Comparison of ENCODE assay signal across 10 mouse cellular contexts in the genomic region with DNA sequence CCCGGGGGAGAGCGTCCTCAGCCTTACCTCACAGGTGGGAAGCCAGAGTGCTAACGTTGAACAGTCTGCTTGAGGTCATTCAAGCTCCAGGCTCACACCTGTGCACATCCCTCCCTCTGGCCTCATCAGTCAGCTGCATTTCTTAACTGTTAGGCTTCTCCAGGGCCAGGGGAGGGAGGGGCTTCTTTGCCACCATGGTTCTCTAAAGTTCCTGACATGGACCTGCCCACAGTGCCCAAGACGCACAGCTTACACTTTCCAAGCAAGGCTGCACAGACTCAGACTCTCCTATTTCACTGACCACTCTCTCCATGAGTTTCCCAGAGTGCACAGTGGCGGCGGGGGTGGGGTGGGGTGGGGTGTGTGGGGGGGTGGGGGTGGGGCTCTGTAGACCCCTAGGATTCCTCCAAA. TPM values are rescaled to one million over a fixed set of nuclear protein-coding genes. Genes with fewer than 3 reads are reported as not detected.
DNase-seq lines count a peak whose midpoint lies in the region; ATAC-seq and TF ChIP-seq lines count a peak whose summit lies in the region.
"Had no signal": no experiment of that assay in that cellular context is flagged by ENCODE, and none has a peak within 500 bp of the region (broad histone marks: within the 10 kb centered on the region; RNA-seq: fewer than 3 reads in every experiment).

No protein-coding gene starts in this region.

- no peaks in the 10 kb centered on the region for H3K27me3 ChIP-seq in kidney, embryonic 14.5 days (ENCODE audit: control insufficient read depth, insufficient read depth, low read length)
- no peaks in the 10 kb centered on the region for H3K27me3 ChIP-seq in embryonic facial prominence, embryonic 12.5 days
- H3K27me3 ChIP-seq in forebrain, postnatal 0 days (ENCODE audit: insufficient read depth, low read length): no peaks in the 10 kb centered on the region
- no peaks in the 10 kb centered on the region for H3K27me3 ChIP-seq in midbrain, embryonic 11.5 days (ENCODE audit: control insufficient read depth, insufficient read depth, low read length)

- peak overlapping the region; percentile 27; the same call in 1 of the 2 replicates for H3K4me3 ChIP-seq in kidney, embryonic 14.5 days (ENCODE audit: low read length)
- H3K4me3 ChIP-seq in embryonic facial prominence, embryonic 12.5 days: peak overlapping the region; percentile 35
- H3K4me3 ChIP-seq in forebrain, postnatal 0 days (ENCODE audit: low read depth, low read length): no peak overlapping the region
- no peak overlapping the region for H3K4me3 ChIP-seq in midbrain, embryonic 11.5 days (ENCODE audit: low read depth, low read length)

- peak overlapping the region; percentile 51 for H3K4me2 ChIP-seq in kidney, embryonic 14.5 days (replicated peaks; ENCODE audit: low read depth, low read length)
- H3K4me2 ChIP-seq in embryonic facial prominence, embryonic 12.5 days (replicated peaks): peak overlapping the region; percentile 59
- peak overlapping the region; percentile 50 for H3K4me2 ChIP-seq in forebrain, postnatal 0 days (ENCODE audit: low read depth)
- peak overlapping the region; percentile 50 for H3K4me2 ChIP-seq in midbrain, embryonic 11.5 days

- DNase-seq in kidney, adult 9 months: no peak
- DNase-seq in forebrain, postnatal 0 days: no peak
- peak; percentile 86 for DNase-seq in midbrain, embryonic 11.5 days (ENCODE audit: low spot score, missing footprints)
- DNase-seq in layer of hippocampus, adult 9-10 months (ENCODE audit: low spot score): no peak
- DNase-seq in cerebellum, adult 11 months: no peak
- no peak for DNase-seq in kidney, postnatal 36 days

- H3K9me3 ChIP-seq in kidney, embryonic 14.5 days (ENCODE audit: control insufficient read depth, low read length): no peaks in the 10 kb centered on the region
- H3K9me3 ChIP-seq in embryonic facial prominence, embryonic 12.5 days: no peaks in the 10 kb centered on the region
- no peaks in the 10 kb centered on the region for H3K9me3 ChIP-seq in forebrain, postnatal 0 days (ENCODE audit: low read length)
- H3K9me3 ChIP-seq in midbrain, embryonic 11.5 days (ENCODE audit: control insufficient read depth, low read length): no peaks in the 10 kb centered on the region

- ATAC-seq in kidney, embryonic 14.5 days (ENCODE audit: low FRiP score, low TSS enrichment): peak; percentile 37
- peak; percentile 48; the same call in 1 of the 2 replicates for ATAC-seq in embryonic facial prominence, embryonic 12.5 days (ENCODE audit: insufficient number of reproducible peaks, insufficient read depth, low FRiP score, low TSS enrichment)
- ATAC-seq in forebrain, postnatal 0 days: no peak; the same call in none of the 2 replicates
- peak; percentile 63 for ATAC-seq in midbrain, embryonic 11.5 days (ENCODE audit: low FRiP score)

- peaks cover 6% of the 10 kb centered on the region; the same call in 1 of the 2 replicates for H3K36me3 ChIP-seq in kidney, embryonic 14.5 days (ENCODE audit: control insufficient read depth, insufficient read depth, low read length)
- H3K36me3 ChIP-seq in embryonic facial prominence, embryonic 12.5 days: peaks cover 8% of the 10 kb centered on the region; the same call in 1 of the 2 replicates
- no peaks in the 10 kb centered on the region for H3K36me3 ChIP-seq in forebrain, postnatal 0 days (ENCODE audit: insufficient read depth)
- no peaks in the 10 kb centered on the region for H3K36me3 ChIP-seq in midbrain, embryonic 11.5 days (ENCODE audit: control insufficient read depth, insufficient read depth, low read length)

- H3K27ac ChIP-seq in kidney, embryonic 14.5 days (ENCODE audit: low read depth, low read length): no peak overlapping the region
- H3K27ac ChIP-seq in embryonic facial prominence, embryonic 12.5 days: peak overlapping the region; percentile 92
- H3K27ac ChIP-seq in forebrain, postnatal 0 days (ENCODE audit: low read depth, low read length): peak overlapping the region; percentile 85; the same call in 1 of the 2 replicates
- peak overlapping the region; percentile 87 for H3K27ac ChIP-seq in midbrain, embryonic 11.5 days (ENCODE audit: low read depth, low read length)

- H3K4me1 ChIP-seq in kidney, embryonic 14.5 days (ENCODE audit: control insufficient read depth, insufficient read depth, low read length): peaks cover 19% of the 10 kb centered on the region
- peaks cover 31% of the 10 kb centered on the region for H3K4me1 ChIP-seq in embryonic facial prominence, embryonic 12.5 days
- peaks cover 8% of the 10 kb centered on the region; the same call in 1 of the 2 replicates for H3K4me1 ChIP-seq in forebrain, postnatal 0 days (ENCODE audit: insufficient read depth)
- peaks cover 14% of the 10 kb centered on the region for H3K4me1 ChIP-seq in midbrain, embryonic 11.5 days (ENCODE audit: control insufficient read depth, insufficient read depth, low read length)

- 25% methylated on average over 6 of the region's 6 CpGs for WGBS in kidney, embryonic 14.5 days
- 18% methylated on average over 6 of the region's 6 CpGs for WGBS in embryonic facial prominence, embryonic 12.5 days
- 23% methylated on average over 6 of the region's 6 CpGs for WGBS in forebrain, postnatal 0 days
- WGBS in midbrain, embryonic 11.5 days: 18% methylated on average over 6 of the region's 6 CpGs

- 0 out of 2 replicates have a peak overlapping the region, but pooled peaks have one; percentile 23 for H3K9ac ChIP-seq in kidney, embryonic 14.5 days (ENCODE audit: low read depth, low read length)
- H3K9ac ChIP-seq in embryonic facial prominence, embryonic 12.5 days: peak overlapping the region; percentile 57
- H3K9ac ChIP-seq in forebrain, postnatal 0 days: peak overlapping the region; percentile 61; the same call in 1 of the 2 replicates
- H3K9ac ChIP-seq in midbrain, embryonic 11.5 days (ENCODE audit: low read length): peak overlapping the region; percentile 63

- TF ChIP-seq CTCF in forebrain, postnatal 0 days (IDR thresholded peaks at IDR 0.05; ENCODE audit: low read depth): no peak

RNA-seq across cellular contexts. Expression of a gene that starts 10.1 kb away (rescaled TPM):
- 0.03 and 0.14 TPM in 2 replicates for polyA plus RNA-seq in kidney, embryonic 14.5 days (2014; fragmentation: Nextera tagmentation; extraction: Ambion mirVana)
- polyA plus RNA-seq in embryonic facial prominence, embryonic 12.5 days (2016; fragmentation: Nextera tagmentation; extraction: Ambion mirVana): 0.19 and 0.29 TPM in 2 replicates
- total RNA-seq in forebrain, postnatal 0 days (2014; rRNA removed): 2.1 and 2.3 TPM in 2 replicates
- 0.99 and 1.8 TPM in 2 replicates for polyA plus RNA-seq in forebrain, postnatal 0 days (2015; fragmentation: Nextera tagmentation; extraction: Ambion mirVana)
- polyA plus RNA-seq in midbrain, embryonic 11.5 days (2014; fragmentation: Nextera tagmentation; extraction: Ambion mirVana): 0.05 and 0.07 TPM in 2 replicates
- total RNA-seq: gastrocnemius, adult 18-20 months; liver, adult 2 months had no signal
- polyA plus RNA-seq: liver, adult 2 months had no signal

RNA-seq across cellular contexts. Expression of a gene that starts 10.1 kb away (rescaled TPM):
- 8.3 and 14.6 TPM in 2 replicates for polyA plus RNA-seq in kidney, embryonic 14.5 days (2014; fragmentation: Nextera tagmentation; extraction: Ambion mirVana)
- polyA plus RNA-seq in embryonic facial prominence, embryonic 12.5 days (2016; fragmentation: Nextera tagmentation; extraction: Ambion mirVana): 18.5 and 20.0 TPM in 2 replicates
- 3.8 and 4.9 TPM in 2 replicates for total RNA-seq in forebrain, postnatal 0 days (2014; rRNA removed)
- 2.2 and 2.4 TPM in 2 replicates for polyA plus RNA-seq in forebrain, postnatal 0 days (2015; fragmentation: Nextera tagmentation; extraction: Ambion mirVana)
- 11.8 and 13.2 TPM in 2 replicates for polyA plus RNA-seq in midbrain, embryonic 11.5 days (2014; fragmentation: Nextera tagmentation; extraction: Ambion mirVana)

RNA-seq across cellular contexts. Expression of a gene that starts 28.5 kb away (rescaled TPM):
- 0.09 TPM in 1 of 2 replicates, not detected in the other for polyA plus RNA-seq in kidney, embryonic 14.5 days (2014; fragmentation: Nextera tagmentation; extraction: Ambion mirVana)
- polyA plus RNA-seq in embryonic facial prominence, embryonic 12.5 days (2016; fragmentation: Nextera tagmentation; extraction: Ambion mirVana): 0.15 TPM in 1 of 2 replicates, not detected in the other
- total RNA-seq in forebrain, postnatal 0 days (2014; rRNA removed): 0.46 and 2.6 TPM in 2 replicates
- 0.42 and 0.62 TPM in 2 replicates for polyA plus RNA-seq in forebrain, postnatal 0 days (2015; fragmentation: Nextera tagmentation; extraction: Ambion mirVana)
- polyA plus RNA-seq in midbrain, embryonic 11.5 days (2014; fragmentation: Nextera tagmentation; extraction: Ambion mirVana): 0.14 and 0.20 TPM in 2 replicates
- total RNA-seq: gastrocnemius, adult 18-20 months; liver, adult 2 months had no signal
- polyA plus RNA-seq: liver, adult 2 months had no signal

RNA-seq across cellular contexts. Expression of a gene that starts 43.6 kb away (rescaled TPM):
- polyA plus RNA-seq in kidney, embryonic 14.5 days (2014; fragmentation: Nextera tagmentation; extraction: Ambion mirVana): 1.8 and 2.1 TPM in 2 replicates
- polyA plus RNA-seq in embryonic facial prominence, embryonic 12.5 days (2016; fragmentation: Nextera tagmentation; extraction: Ambion mirVana): 1.6 and 2.2 TPM in 2 replicates
- total RNA-seq in forebrain, postnatal 0 days (2014; rRNA removed): 0.77 and 0.95 TPM in 2 replicates
- 0.88 and 0.93 TPM in 2 replicates for polyA plus RNA-seq in forebrain, postnatal 0 days (2015; fragmentation: Nextera tagmentation; extraction: Ambion mirVana)
- 1.4 and 1.8 TPM in 2 replicates for polyA plus RNA-seq in midbrain, embryonic 11.5 days (2014; fragmentation: Nextera tagmentation; extraction: Ambion mirVana)

RNA-seq across cellular contexts. Expression of a gene that starts 54.2 kb away (rescaled TPM):
- 117 and 131 TPM in 2 replicates for polyA plus RNA-seq in kidney, embryonic 14.5 days (2014; fragmentation: Nextera tagmentation; extraction: Ambion mirVana)
- 156 and 158 TPM in 2 replicates for polyA plus RNA-seq in embryonic facial prominence, embryonic 12.5 days (2016; fragmentation: Nextera tagmentation; extraction: Ambion mirVana)
- 120 and 187 TPM in 2 replicates for total RNA-seq in forebrain, postnatal 0 days (2014; rRNA removed)
- polyA plus RNA-seq in forebrain, postnatal 0 days (2015; fragmentation: Nextera tagmentation; extraction: Ambion mirVana): 166 and 184 TPM in 2 replicates
- polyA plus RNA-seq in midbrain, embryonic 11.5 days (2014; fragmentation: Nextera tagmentation; extraction: Ambion mirVana): 78.9 and 81.1 TPM in 2 replicates

Comparison
In these comparisons a context has a peak if more than half of its experiments do, and no peak if none do; other contexts are left out.
1. H3K4me3 ChIP-seq: peak in kidney, embryonic 14.5 days (single experiment) and embryonic facial prominence, embryonic 12.5 days (single experiment); none in forebrain, postnatal 0 days (single experiment) and midbrain, embryonic 11.5 days (single experiment).
2. Peak in every context shown above with its lines, with median percentiles within 50 percentile points of each other: H3K4me2 ChIP-seq and H3K9ac ChIP-seq.